Mouse (Mus musculus) neural tube, embryonic 14.5 days (tissue): ENCODE results near the gene H3f3b. TPM values are rescaled to one million over a fixed set of nuclear protein-coding genes. Genes with fewer than 3 reads are reported as not detected.

Source experiments
- ATAC-seq: fragments of 200-750 bp; cut with Nextera tagmentation; 2 replicates; pipeline ENCODE4 v1.8.0; 2017; ENCODE audit warnings: low read depth, mild to moderate bottlenecking, moderate TSS enrichment, moderate library complexity
- H3K27ac ChIP-seq: fragments of 300-500 bp; sonication (generic); 2 replicates; pipeline ENCODE4 v1.5.1; 2014; ENCODE audit warnings: low read depth, mild to moderate bottlenecking, control low read depth, low read length, moderate library complexity, mixed read lengths
- H3K27me3 ChIP-seq: fragments of 300-500 bp; sonication (generic); 2 replicates; pipeline ENCODE4 v1.6.1; 2014; ENCODE audit warnings: low read length; ENCODE audit not compliant: control insufficient read depth, insufficient read depth
- H3K36me3 ChIP-seq: fragments of 300-500 bp; sonication (generic); 2 replicates; pipeline ENCODE4 v1.6.1; 2014; ENCODE audit warnings: low read length, mixed read lengths; ENCODE audit not compliant: control insufficient read depth, insufficient read depth
- H3K4me1 ChIP-seq: fragments of 300-500 bp; sonication (generic); 2 replicates; pipeline ENCODE4 v1.6.1; 2014; ENCODE audit warnings: low read length; ENCODE audit not compliant: control insufficient read depth, insufficient read depth
- H3K4me2 ChIP-seq: fragments of 300-500 bp; sonication (generic); 2 replicates; pipeline ENCODE4 v1.6.1; 2014; ENCODE audit warnings: mild to moderate bottlenecking, low read depth, low read length, control low read depth
- H3K4me3 ChIP-seq: fragments of 300-500 bp; sonication (generic); 2 replicates; pipeline ENCODE4 v1.5.1; 2014; ENCODE audit warnings: low read depth, low read length, control low read depth, mixed read lengths
- H3K9ac ChIP-seq: fragments of 300-500 bp; sonication (generic); replicated peaks from 2 replicates; pipeline ENCODE4 v1.6.1; 2014; ENCODE audit warnings: low read depth, mild to moderate bottlenecking, control low read depth, low read length, mixed read lengths
- H3K9me3 ChIP-seq: fragments of 300-500 bp; sonication (generic); 2 replicates; pipeline ENCODE4 v1.6.1; 2016; ENCODE audit warnings: low read length; ENCODE audit not compliant: control insufficient read depth
- WGBS: fragments of 180-500 bp; shearing (Covaris S2); extraction: QIAGEN DNeasy Blood & Tissue Kit; methylation state at CpG from one replicate; pipeline ENCODE4 v1.1.7; 2014; 5-methylcytosine and 5-hydroxymethylcytosine counted together
- polyA plus RNA-seq: library from polyadenylated mRNA; unstranded; fragments of >200 nt; fragmentation: Nextera tagmentation; extraction: Ambion mirVana; gene quantifications from 2 replicates; pipeline ENCODE4 v1.2.1, GENCODE M21; 2014

Gene H3f3b
- polyA plus RNA-seq, 1 experiment from 2014 or later, result 1,887 TPM

DNA sequence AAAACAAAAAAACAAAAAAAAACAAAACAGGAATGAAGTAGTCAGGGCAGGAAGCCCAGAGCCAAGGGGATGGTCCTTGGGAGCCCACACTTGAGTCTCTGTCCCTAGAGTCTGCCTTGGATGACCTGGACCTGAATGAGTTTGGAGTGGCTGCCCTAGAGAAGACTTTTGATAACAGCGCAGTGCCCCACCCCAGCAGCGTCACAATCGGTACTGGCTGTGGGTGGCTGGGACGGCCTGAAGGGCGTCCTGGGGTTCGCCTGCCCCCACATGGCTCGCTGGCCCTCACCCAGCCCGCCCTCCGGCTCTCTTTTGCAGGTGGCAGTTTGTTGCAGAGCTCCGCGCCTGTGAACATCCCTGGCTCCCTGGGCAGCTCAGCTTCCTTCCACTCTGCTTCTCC lies 28.1 kb upstream of the H3f3b start:
- H3K36me3 ChIP-seq, result peaks cover 75% of the 10 kb centered on the region
- 96% methylated on average over 11 of the region's 11 CpGs for WGBS
- ATAC-seq, result no peak

DNA sequence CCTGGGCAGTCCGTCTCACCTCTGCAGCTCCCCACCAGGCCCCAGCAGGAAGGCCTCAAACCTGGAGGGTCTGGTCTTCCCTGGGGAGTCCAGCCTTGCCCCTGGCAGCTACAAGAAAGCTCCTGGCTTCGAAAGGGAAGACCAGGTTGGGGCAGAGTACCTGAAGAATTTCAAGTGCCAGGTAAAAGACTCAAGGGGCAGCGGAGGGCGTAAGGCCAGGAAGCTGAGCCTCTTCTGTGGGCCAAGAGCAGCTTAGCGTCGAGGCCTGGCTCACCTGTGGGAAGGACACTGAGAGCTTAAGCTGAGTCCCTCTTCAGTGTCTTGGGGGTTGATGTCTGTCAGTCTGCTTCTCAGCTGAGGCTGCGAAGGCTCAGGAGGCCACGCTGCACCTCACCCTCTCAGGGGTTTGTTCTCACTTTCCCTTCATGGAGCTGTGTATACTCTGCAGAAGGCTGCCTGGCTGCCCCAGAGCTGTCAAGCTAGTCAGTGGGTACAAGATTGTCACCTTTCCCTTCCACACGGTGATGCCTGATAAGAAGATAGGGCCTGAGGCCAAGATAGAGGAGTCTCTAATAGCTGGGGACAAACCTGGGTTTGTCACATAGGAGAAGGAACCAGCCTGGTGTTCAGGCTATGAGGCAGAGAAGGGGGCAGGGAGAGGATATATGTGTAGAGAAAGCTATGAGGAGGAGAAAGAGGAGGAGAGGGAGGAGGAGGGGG lies 25.9 kb upstream of the H3f3b start:
- Histone ChIP-seq H3K27me3 (no peaks in the 10 kb centered on the region), H3K9me3 (no peaks in the 10 kb centered on the region), H3K4me2 (no peak overlapping the region), H3K4me3 (no peak overlapping the region), H3K36me3 (peaks cover 73% of the 10 kb centered on the region), H3K4me1 (no peaks in the 10 kb centered on the region), H3K27ac (no peak overlapping the region), H3K9ac (no peak overlapping the region)
- 98% methylated on average over 9 of the region's 9 CpGs for WGBS
- ATAC-seq, result no peak

More for the DNA sequence above, 28.1 kb upstream of the H3f3b start:
- no peak overlapping the region for H3K27ac ChIP-seq
- no peaks in the 10 kb centered on the region for H3K27me3 ChIP-seq
- H3K9ac ChIP-seq, result no peak overlapping the region
- H3K4me1 ChIP-seq, result no peaks in the 10 kb centered on the region
- no peak overlapping the region for H3K4me2 ChIP-seq
- no peak overlapping the region for H3K4me3 ChIP-seq
- no peaks in the 10 kb centered on the region for H3K9me3 ChIP-seq

- no peaks in the 10 kb centered on the region for H3K4me1 ChIP-seq
- H3K36me3 ChIP-seq, result peaks cover 47% of the 10 kb centered on the region
- H3K4me2 ChIP-seq, result no peak overlapping the region
- H3K9me3 ChIP-seq, result no peaks in the 10 kb centered on the region
- WGBS, result 88% methylated on average over 4 of the region's 4 CpGs
- no peak for ATAC-seq
- no peak overlapping the region for H3K9ac ChIP-seq
- no peak overlapping the region for H3K4me3 ChIP-seq
- H3K27me3 ChIP-seq, result no peaks in the 10 kb centered on the region
- no peak overlapping the region for H3K27ac ChIP-seq
These were observed 22.4 kb upstream of the H3f3b start for GRCm38 (mm10) chr11:116050196-116050595.

GRCm38 (mm10) chr11:116049610-116050009 lies 21.8 kb upstream of the H3f3b start:
- H3K9ac ChIP-seq, result no peak overlapping the region
- no peaks in the 10 kb centered on the region for H3K4me1 ChIP-seq
- no peak for ATAC-seq
- H3K27me3 ChIP-seq, result no peaks in the 10 kb centered on the region
- peaks cover 42% of the 10 kb centered on the region for H3K36me3 ChIP-seq
- WGBS, result 98% methylated on average over 2 of the region's 2 CpGs
- H3K27ac ChIP-seq, result no peak overlapping the region
- no peak overlapping the region for H3K4me2 ChIP-seq
- no peak overlapping the region for H3K4me3 ChIP-seq
- no peaks in the 10 kb centered on the region for H3K9me3 ChIP-seq

GRCm38 (mm10) chr11:116045173-116045572 lies 17.4 kb upstream of the H3f3b start:
- Histone ChIP-seq H3K4me2 (no peak overlapping the region), H3K9me3 (no peaks in the 10 kb centered on the region), H3K27me3 (no peaks in the 10 kb centered on the region), H3K4me3 (no peak overlapping the region), H3K27ac (no peak overlapping the region), H3K9ac (no peak overlapping the region), H3K36me3 (peaks cover 19% of the 10 kb centered on the region), H3K4me1 (no peaks in the 10 kb centered on the region)
- 95% methylated on average over 6 of the region's 6 CpGs for WGBS
- no peak for ATAC-seq

DNA sequence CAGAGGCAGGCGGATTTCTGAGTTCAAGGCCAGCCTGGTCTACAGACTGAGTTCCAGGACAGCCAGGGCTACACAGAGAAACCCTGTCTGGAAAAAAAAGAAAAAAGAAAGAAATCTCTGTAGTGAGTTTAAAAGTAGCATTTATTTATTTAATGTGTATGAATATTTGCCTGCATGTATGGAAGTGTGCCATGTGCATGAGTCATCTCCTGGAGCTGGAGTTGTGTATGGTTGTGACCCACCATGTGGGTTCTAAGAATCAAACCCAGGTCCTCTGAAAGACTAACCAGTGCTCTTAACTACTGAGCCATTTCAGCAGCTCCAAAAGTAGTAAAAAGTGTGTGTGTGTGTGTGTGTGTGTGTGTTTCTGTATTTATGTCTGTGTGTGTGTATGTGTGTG lies 15.5 kb upstream of the H3f3b start:
- H3K27ac ChIP-seq, result no peak overlapping the region
- H3K9me3 ChIP-seq, result no peaks in the 10 kb centered on the region
- no peak for ATAC-seq
- H3K36me3 ChIP-seq, result peaks cover 11% of the 10 kb centered on the region; the same call in 1 of the 2 replicates
- no peak overlapping the region for H3K4me2 ChIP-seq
- no peak overlapping the region for H3K4me3 ChIP-seq
- 96% methylated on average over 1 of the region's 1 CpGs for WGBS
- no peak overlapping the region for H3K9ac ChIP-seq
- no peaks in the 10 kb centered on the region for H3K4me1 ChIP-seq
- no peaks in the 10 kb centered on the region for H3K27me3 ChIP-seq

DNA sequence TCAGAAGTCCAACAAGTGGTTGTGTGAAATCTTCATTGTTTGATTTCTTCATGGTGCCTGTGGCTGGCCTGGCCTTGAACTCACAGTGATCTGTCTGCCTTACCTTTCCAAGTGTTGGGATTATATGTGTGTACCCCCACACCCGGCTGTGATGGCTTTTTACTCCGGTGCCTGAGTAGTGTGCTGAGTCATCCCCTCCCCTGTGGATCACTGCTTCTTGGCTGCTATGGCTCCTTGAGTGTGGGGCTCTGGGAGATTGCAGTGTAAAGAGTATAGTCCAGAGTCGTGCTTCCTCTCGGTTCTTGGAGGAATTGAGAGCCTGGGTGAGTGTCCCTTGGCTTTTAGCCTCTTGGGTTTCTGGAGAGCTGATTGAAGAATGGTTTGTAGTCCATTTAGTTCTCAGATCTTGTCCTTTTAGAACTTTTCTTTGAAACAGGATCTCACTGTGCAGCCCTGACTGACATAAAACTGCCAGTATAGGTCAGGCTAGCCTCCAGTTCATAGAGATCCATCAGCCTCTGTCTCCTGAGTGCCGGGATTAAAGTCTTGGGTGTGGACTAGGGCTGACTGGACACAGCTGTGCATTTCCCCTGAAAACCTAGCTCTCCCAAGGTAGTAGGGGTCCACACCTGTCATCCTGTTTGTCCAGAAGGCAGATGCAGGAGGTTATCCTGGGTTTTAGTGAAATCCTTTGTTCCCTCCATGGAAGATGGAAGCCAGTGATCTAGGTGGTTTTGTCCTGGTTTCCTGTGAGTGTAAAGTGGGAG lies 14.8 kb upstream of the H3f3b start:
- Histone ChIP-seq H3K27ac (no peak overlapping the region), H3K9ac (no peak overlapping the region), H3K27me3 (no peaks in the 10 kb centered on the region), H3K9me3 (no peaks in the 10 kb centered on the region), H3K4me3 (no peak overlapping the region), H3K36me3 (peaks cover 11% of the 10 kb centered on the region; the same call in 1 of the 2 replicates), H3K4me1 (no peaks in the 10 kb centered on the region), H3K4me2 (no peak overlapping the region)
- ATAC-seq, result no peak
- 89% methylated on average over 5 of the region's 5 CpGs for WGBS

DNA sequence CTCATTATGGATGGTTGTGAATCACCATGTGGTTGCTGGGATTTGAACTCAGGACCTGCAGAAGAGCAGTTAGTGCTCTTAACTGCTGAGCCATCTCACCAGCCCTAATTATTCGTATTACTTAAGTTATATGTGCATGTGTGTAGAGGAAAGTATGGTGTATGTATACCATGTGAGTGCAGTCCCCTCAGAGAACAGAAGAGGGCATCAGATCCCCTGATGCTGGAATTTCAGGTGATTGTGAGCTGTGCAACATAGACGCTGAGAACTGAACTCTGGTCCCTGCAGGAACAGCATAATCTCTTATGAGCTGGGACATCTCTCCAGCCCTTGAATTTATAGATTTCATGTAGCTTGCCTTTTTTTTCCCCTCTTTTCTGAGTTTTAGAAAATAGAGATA lies 14.1 kb upstream of the H3f3b start:
- peaks cover 11% of the 10 kb centered on the region; the same call in 1 of the 2 replicates for H3K36me3 ChIP-seq
- ATAC-seq, result no peak
- WGBS, result 100% methylated on average over 2 of the region's 2 CpGs

GRCm38 (mm10) chr11:116040593-116040992 lies 12.8 kb upstream of the H3f3b start:
- Histone ChIP-seq H3K27ac (no peak overlapping the region), H3K4me2 (no peak overlapping the region), H3K4me1 (no peaks in the 10 kb centered on the region), H3K27me3 (no peaks in the 10 kb centered on the region), H3K4me3 (no peak overlapping the region), H3K36me3 (peaks cover 10% of the 10 kb centered on the region; the same call in 1 of the 2 replicates), H3K9ac (no peak overlapping the region), H3K9me3 (no peaks in the 10 kb centered on the region)
- WGBS, result 90% methylated on average over 6 of the region's 6 CpGs
- no peak for ATAC-seq

More for the DNA sequence above, 14.1 kb upstream of the H3f3b start:
- Histone ChIP-seq H3K27me3 (no peaks in the 10 kb centered on the region), H3K4me1 (no peaks in the 10 kb centered on the region), H3K4me2 (no peak overlapping the region), H3K9me3 (no peaks in the 10 kb centered on the region), H3K27ac (no peak overlapping the region), H3K9ac (no peak overlapping the region), H3K4me3 (no peak overlapping the region)
